Mouse (Mus musculus) spleen, adult 10 weeks (tissue): Measurements from ENCODE around the gene Ocrl. TPM values are rescaled to one million over a fixed set of nuclear protein-coding genes. Genes with fewer than 3 reads are reported as not detected.

Source experiments
- polyA plus RNA-seq: library from polyadenylated mRNA; stranded (reverse); fragments of 350-450 nt; fragmentation: Illumina TruSeq; extraction: RNeasy Lipid Tissue Mini Kit (QIAGEN cat#74804); gene quantifications from one replicate; pipeline ENCODE4 v1.2.3, GENCODE M21; 2015; ENCODE audit warnings: low replicate concordance; ENCODE audit not compliant: insufficient read depth

The Ocrl gene
- polyA plus RNA-seq, result 23.5 TPM

DNA sequence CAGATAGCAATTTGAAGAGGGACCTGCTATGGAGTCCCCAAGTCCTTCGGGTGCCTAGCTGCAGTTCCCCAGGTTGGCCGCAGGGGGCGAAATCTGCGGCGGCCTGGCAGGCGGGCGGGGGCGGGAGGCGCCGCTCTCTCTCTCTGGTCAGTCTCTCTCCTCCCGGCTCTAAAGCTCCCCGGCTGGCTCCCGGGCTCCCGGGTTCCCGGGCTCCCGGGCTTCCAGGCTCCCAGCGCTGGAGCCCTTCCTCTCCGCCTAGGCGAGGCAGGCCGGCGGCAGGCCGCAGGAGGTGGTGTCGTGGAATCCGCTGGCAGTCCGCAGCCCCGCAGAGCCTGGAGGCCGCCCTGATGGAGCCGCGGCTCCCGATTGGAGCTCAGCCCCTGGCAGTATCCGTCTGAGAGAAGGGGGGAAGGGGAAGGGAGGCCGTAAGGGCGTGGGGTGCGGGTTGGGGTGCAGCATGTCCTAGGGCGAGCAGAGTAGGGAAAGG lies at the start of gene Ocrl:
Gene Ocrl, plus strand, starts transcription at position 82 of the 487 bp plus-strand sequence.

GRCm38 (mm10) chrX:47892431-47893024 lies 19.7 kb upstream of the Ocrl start, which contains the start of gene Smarca1:
Gene Smarca1, minus strand, starts transcription at chrX:47892974.

Other genes with a start within 250 kb of the Ocrl start
- 1.6 TPM for gene Smarca1, start 19.4 kb upstream of the Ocrl start, polyA plus RNA-seq
- gene Apln, start 122.5 kb downstream of the Ocrl start, polyA plus RNA-seq, result 0.76 TPM
- gene Xpnpep2, start 196.3 kb downstream of the Ocrl start, polyA plus RNA-seq, result not detected
- 176 TPM for gene Sash3, start 234.0 kb downstream of the Ocrl start, polyA plus RNA-seq